Comparison of ENCODE assay signal across 16 mouse cellular contexts in genomic region chr2:167695491-167695890, GRCm38 (mm10). TPM values are rescaled to one million over a fixed set of nuclear protein-coding genes. Genes with fewer than 3 reads are reported as not detected.
DNase-seq lines count a peak whose midpoint lies in the region; ATAC-seq and TF ChIP-seq lines count a peak whose summit lies in the region.
"Had no signal": no experiment of that assay in that cellular context is flagged by ENCODE, and none has a peak within 500 bp of the region (broad histone marks: within the 10 kb centered on the region; RNA-seq: fewer than 3 reads in every experiment).

No protein-coding gene starts in this region.

- H3K9ac ChIP-seq in intestine, embryonic 16.5 days (ENCODE audit: low read depth, low read length): peak overlapping the region; percentile 46; the same call in 1 of the 2 replicates
- H3K9ac ChIP-seq in intestine, embryonic 15.5 days: no peak overlapping the region
- H3K9ac ChIP-seq in lung, postnatal 0 days (replicated peaks; ENCODE audit: low read depth): no peak overlapping the region
- no peak overlapping the region for H3K9ac ChIP-seq in stomach, embryonic 16.5 days (ENCODE audit: low read length)
- H3K9ac ChIP-seq: embryonic facial prominence, embryonic 15.5 days; forebrain, embryonic 15.5 days; heart, embryonic 13.5 days; hindbrain, embryonic 15.5 days had no signal

- no peaks in the 10 kb centered on the region for H3K27me3 ChIP-seq in intestine, embryonic 16.5 days (replicated peaks; ENCODE audit: control insufficient read depth, insufficient read depth, low read length)
- no peaks in the 10 kb centered on the region for H3K27me3 ChIP-seq in intestine, embryonic 15.5 days (replicated peaks)
- H3K27me3 ChIP-seq in lung, postnatal 0 days (replicated peaks; ENCODE audit: insufficient read depth, low read length): no peaks in the 10 kb centered on the region
- H3K27me3 ChIP-seq in stomach, embryonic 16.5 days (ENCODE audit: control insufficient read depth, insufficient read depth, low read length): no peaks in the 10 kb centered on the region
- H3K27me3 ChIP-seq: embryonic facial prominence, embryonic 15.5 days; Patski had no signal

- WGBS in intestine, embryonic 16.5 days: 82% methylated on average over 14 of the region's 14 CpGs
- 85% methylated on average over 14 of the region's 14 CpGs for WGBS in intestine, embryonic 15.5 days
- 75% methylated on average over 14 of the region's 14 CpGs for WGBS in lung, postnatal 0 days
- 80% methylated on average over 14 of the region's 14 CpGs for WGBS in stomach, embryonic 16.5 days

- TF ChIP-seq CTCF in lung, postnatal 0 days (IDR thresholded peaks at IDR 0.05): no peak

- peak; percentile 26 for DNase-seq in lung, postnatal 0 days (ENCODE audit: low spot score)
- DNase-seq in lung, postnatal 36 days: no peak
- peak; percentile 53 for DNase-seq in adipocyte (ENCODE audit: low spot score)
- DNase-seq in spleen, adult 18-20 months: no peak
- DNase-seq in cerebellum, adult 18-20 months: no peak
- DNase-seq: cerebellum, adult 2 months; cerebellum, postnatal 10 days; embryo, embryonic 11 days had no signal

- ATAC-seq in intestine, embryonic 16.5 days: no peak
- no peak for ATAC-seq in intestine, embryonic 15.5 days
- ATAC-seq in lung, postnatal 0 days: no peak
- no peak for ATAC-seq in stomach, embryonic 16.5 days (ENCODE audit: insufficient read depth, low FRiP score)
- ATAC-seq: forebrain, embryonic 15.5 days; Patski had no signal

- H3K4me2 ChIP-seq in intestine, embryonic 16.5 days (ENCODE audit: low read depth, low read length): no peak overlapping the region
- H3K4me2 ChIP-seq in intestine, embryonic 15.5 days (replicated peaks): no peak overlapping the region
- no peak overlapping the region for H3K4me2 ChIP-seq in lung, postnatal 0 days (replicated peaks; ENCODE audit: low read depth, low read length)
- no peak overlapping the region for H3K4me2 ChIP-seq in stomach, embryonic 16.5 days (ENCODE audit: low read depth, low read length)
- H3K4me2 ChIP-seq: embryonic facial prominence, embryonic 15.5 days; forebrain, embryonic 15.5 days; heart, embryonic 13.5 days; hindbrain, embryonic 15.5 days had no signal

- no peak overlapping the region for H3K4me3 ChIP-seq in intestine, embryonic 16.5 days (ENCODE audit: low read length)
- no peak overlapping the region for H3K4me3 ChIP-seq in intestine, embryonic 15.5 days (replicated peaks)
- H3K4me3 ChIP-seq in lung, postnatal 0 days (ENCODE audit: low read depth, low read length): no peak overlapping the region
- no peak overlapping the region for H3K4me3 ChIP-seq in stomach, embryonic 16.5 days (replicated peaks; ENCODE audit: low read length)
- H3K4me3 ChIP-seq: embryonic facial prominence, embryonic 15.5 days; forebrain, embryonic 15.5 days; heart, embryonic 13.5 days; hindbrain, embryonic 15.5 days had no signal

- peaks cover 4% of the 10 kb centered on the region; the same call in 1 of the 2 replicates for H3K36me3 ChIP-seq in intestine, embryonic 16.5 days (ENCODE audit: control insufficient read depth, insufficient read depth, low read length)
- H3K36me3 ChIP-seq in intestine, embryonic 15.5 days: 0 out of 2 replicates have a peak, but pooled peaks cover 3% of the 10 kb centered on the region
- H3K36me3 ChIP-seq in lung, postnatal 0 days (ENCODE audit: insufficient read depth, low read length): peaks cover 16% of the 10 kb centered on the region
- H3K36me3 ChIP-seq in stomach, embryonic 16.5 days (ENCODE audit: control insufficient read depth, insufficient read depth, low read length): no peaks in the 10 kb centered on the region
- H3K36me3 ChIP-seq: embryonic facial prominence, embryonic 15.5 days; forebrain, embryonic 15.5 days; hindbrain, embryonic 15.5 days had no signal

- no peaks in the 10 kb centered on the region; the same call in 1 of the 2 replicates for H3K9me3 ChIP-seq in intestine, embryonic 16.5 days (ENCODE audit: control insufficient read depth, low read length)
- H3K9me3 ChIP-seq in intestine, embryonic 15.5 days: no peaks in the 10 kb centered on the region
- no peaks in the 10 kb centered on the region for H3K9me3 ChIP-seq in lung, postnatal 0 days (ENCODE audit: low read length)
- no peaks in the 10 kb centered on the region for H3K9me3 ChIP-seq in stomach, embryonic 16.5 days (replicated peaks; ENCODE audit: control insufficient read depth, low read length)
- H3K9me3 ChIP-seq: embryonic facial prominence, embryonic 15.5 days; forebrain, embryonic 15.5 days; hindbrain, embryonic 15.5 days had no signal

- H3K4me1 ChIP-seq in intestine, embryonic 16.5 days (ENCODE audit: control insufficient read depth, insufficient read depth, low read length): peaks cover 32% of the 10 kb centered on the region
- H3K4me1 ChIP-seq in intestine, embryonic 15.5 days (replicated peaks): peaks cover 20% of the 10 kb centered on the region
- H3K4me1 ChIP-seq in lung, postnatal 0 days (ENCODE audit: insufficient read depth, low read depth, low read length): no peaks in the 10 kb centered on the region; the same call in 1 of the 2 replicates
- H3K4me1 ChIP-seq in stomach, embryonic 16.5 days (ENCODE audit: control insufficient read depth, insufficient read depth, low read length): peaks cover 14% of the 10 kb centered on the region
- H3K4me1 ChIP-seq: forebrain, embryonic 15.5 days had no signal

- no peak for TF ChIP-seq EP300 in lung, postnatal 0 days (IDR thresholded peaks at IDR 0.05)

- H3K27ac ChIP-seq in intestine, embryonic 16.5 days (ENCODE audit: low read length): peak overlapping the region; percentile 63
- no peak overlapping the region for H3K27ac ChIP-seq in intestine, embryonic 15.5 days
- no peak overlapping the region for H3K27ac ChIP-seq in lung, postnatal 0 days (ENCODE audit: low read length)
- peak overlapping the region; percentile 66; the same call in 1 of the 2 replicates for H3K27ac ChIP-seq in stomach, embryonic 16.5 days (ENCODE audit: low read length)
- H3K27ac ChIP-seq: embryonic facial prominence, embryonic 15.5 days; forebrain, embryonic 15.5 days; heart, embryonic 13.5 days; hindbrain, embryonic 15.5 days had no signal

RNA-seq across cellular contexts. Expression of gene Tmem189, which starts 5.9 kb away (rescaled TPM):
- 28.6 and 33.7 TPM in 2 replicates for polyA plus RNA-seq in intestine, embryonic 16.5 days (2015; fragmentation: Nextera tagmentation; extraction: Ambion mirVana)
- polyA plus RNA-seq in intestine, embryonic 15.5 days (2015; fragmentation: Nextera tagmentation; extraction: Ambion mirVana): 35.1 and 38.6 TPM in 2 replicates
- polyA plus RNA-seq in lung, postnatal 0 days (2015; fragmentation: Nextera tagmentation; extraction: Ambion mirVana): 51.7 and 55.1 TPM in 2 replicates
- 35.7 and 36.8 TPM in 2 replicates for polyA plus RNA-seq in stomach, embryonic 16.5 days (2015; fragmentation: Nextera tagmentation; extraction: Ambion mirVana)

RNA-seq across cellular contexts. Expression of gene Cebpb, which starts 6.8 kb away (rescaled TPM):
- polyA plus RNA-seq in intestine, embryonic 16.5 days (2015; fragmentation: Nextera tagmentation; extraction: Ambion mirVana): 0.65 and 0.93 TPM in 2 replicates
- 22.5 and 24.3 TPM in 2 replicates for polyA plus RNA-seq in intestine, embryonic 15.5 days (2015; fragmentation: Nextera tagmentation; extraction: Ambion mirVana)
- polyA plus RNA-seq in lung, postnatal 0 days (2015; fragmentation: Nextera tagmentation; extraction: Ambion mirVana): 108 and 122 TPM in 2 replicates
- polyA plus RNA-seq in stomach, embryonic 16.5 days (2015; fragmentation: Nextera tagmentation; extraction: Ambion mirVana): 0.69 and 0.92 TPM in 2 replicates

RNA-seq across cellular contexts. Expression of gene Gm20431, which starts 34.2 kb away (rescaled TPM):
- 2.0 and 3.2 TPM in 2 replicates for polyA plus RNA-seq in intestine, embryonic 16.5 days (2015; fragmentation: Nextera tagmentation; extraction: Ambion mirVana)
- polyA plus RNA-seq in intestine, embryonic 15.5 days (2015; fragmentation: Nextera tagmentation; extraction: Ambion mirVana): 0.40 and 7.2 TPM in 2 replicates
- polyA plus RNA-seq in lung, postnatal 0 days (2015; fragmentation: Nextera tagmentation; extraction: Ambion mirVana): 5.2 and 8.4 TPM in 2 replicates
- 9.2 TPM in 1 of 2 replicates, not detected in the other for polyA plus RNA-seq in stomach, embryonic 16.5 days (2015; fragmentation: Nextera tagmentation; extraction: Ambion mirVana)

Comparison
In these comparisons a context has a peak if more than half of its experiments do, and no peak if none do; other contexts are left out.
1. H3K27ac ChIP-seq: peak in intestine, embryonic 16.5 days (single experiment) and stomach, embryonic 16.5 days (single experiment); none in intestine, embryonic 15.5 days (single experiment) and lung, postnatal 0 days (single experiment).
2. DNase-seq: peak in lung, postnatal 0 days (single experiment) and adipocyte (single experiment); none in lung, postnatal 36 days (single experiment), spleen, adult 18-20 months (0 of 2) and cerebellum, adult 18-20 months (0 of 2).
3. RNA of gene Cebpb, which starts 6.8 kb away (polyA plus RNA-seq): 108 to 122 TPM in lung, postnatal 0 days and 22.5 to 24.3 TPM in intestine, embryonic 15.5 days; 0.69 to 0.92 TPM in stomach, embryonic 16.5 days and 0.65 to 0.93 TPM in intestine, embryonic 16.5 days; every median in the first group is over 10 times any median in the second.